Mouse (Mus musculus): ENCODE data around the gene Wdr3. TPM values are rescaled to one million over a fixed set of nuclear protein-coding genes. Genes with fewer than 3 reads are reported as not detected.
A peak's percentile ranks its signal among the peaks of the same experiment; 100 is the strongest.

The Wdr3 gene
- 10 to 100 TPM; 22.8 to 25.0 TPM for total RNA-seq (2021)

DNA sequence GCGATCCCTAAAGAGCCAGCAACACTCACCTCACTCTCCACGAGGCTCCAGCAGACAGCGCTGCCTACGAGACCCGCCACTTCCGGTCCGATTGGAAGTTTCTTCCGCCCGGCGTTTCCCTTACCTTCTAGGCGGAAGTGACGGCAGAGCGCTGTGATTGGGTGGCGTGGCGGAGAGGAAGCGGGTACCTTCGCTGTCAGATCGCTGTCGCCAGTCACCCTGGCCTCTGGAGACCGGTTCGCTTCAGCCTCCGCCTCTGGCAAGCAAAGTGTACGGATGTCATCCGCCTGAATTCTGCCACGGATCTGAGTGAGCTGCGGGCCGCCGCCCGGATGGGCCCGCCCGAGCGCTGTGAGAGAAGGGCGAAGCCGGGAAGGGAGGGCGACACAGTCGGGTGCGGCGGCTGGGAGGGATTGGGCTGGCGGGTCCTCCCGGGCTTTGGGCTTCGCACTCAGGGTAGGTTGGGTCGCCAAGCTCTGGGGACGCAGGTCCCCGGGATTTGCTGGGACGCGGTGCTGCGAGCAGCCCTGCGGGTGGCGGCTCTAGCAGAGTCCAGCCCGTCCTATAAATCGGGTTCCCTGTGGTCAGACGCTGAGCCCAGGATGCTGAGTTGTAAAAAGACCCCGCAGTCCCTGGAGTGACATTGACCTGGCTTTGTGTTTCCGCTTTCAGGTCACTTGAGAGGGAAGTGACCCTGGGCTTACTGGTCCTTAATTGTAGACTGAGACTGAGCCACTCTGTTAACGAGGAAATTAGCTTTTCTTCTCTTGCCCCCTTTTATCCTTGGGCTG is at the start of gene Wdr3, which contains the start of gene Gdap2:
TSS of gene Wdr3 (minus strand) at position 93 of the 791 bp plus-strand sequence.
TSS of gene Gdap2 (plus strand) at position 67 of the 791 bp plus-strand sequence.
- peak; percentile 89 to 91 for DNase-seq (ENCODE audit: extremely low spot score in 1 of 2, low spot score in 1 of 2)

GRCm38 (mm10) chr3:100206973-100207372 is 44.8 kb upstream of the Wdr3 start:
- no peak for DNase-seq (ENCODE audit: extremely low spot score in 1 of 2, low spot score in 1 of 2)

DNA sequence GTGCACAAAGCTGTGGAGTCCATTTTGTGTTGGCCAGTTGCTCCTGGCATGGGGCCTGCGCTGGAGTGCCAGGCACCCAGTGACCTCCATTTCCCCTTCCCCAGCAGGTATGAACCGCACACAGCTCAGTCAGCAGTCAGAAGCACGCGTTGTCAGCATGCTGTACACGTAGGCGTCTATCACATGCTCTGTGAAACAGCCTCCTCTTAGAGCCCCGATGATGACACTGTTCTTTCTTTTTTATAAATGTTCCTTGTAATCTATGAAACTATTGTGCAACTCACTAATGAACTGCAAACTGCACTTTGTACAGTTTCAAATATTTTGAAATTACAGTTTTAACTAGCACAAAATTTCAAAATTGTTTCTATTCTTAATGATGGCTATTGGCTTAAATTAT is 39.3 kb upstream of the Wdr3 start:
- DNase-seq (ENCODE audit: extremely low spot score in 1 of 2, low spot score in 1 of 2): no peak

GRCm38 (mm10) chr3:100194210-100194609 is 32.0 kb upstream of the Wdr3 start:
- DNase-seq (ENCODE audit: extremely low spot score in 1 of 2, low spot score in 1 of 2): no peak

- no peak for DNase-seq (ENCODE audit: extremely low spot score in 1 of 2, low spot score in 1 of 2)
Measured at GRCm38 (mm10) chr3:100189861-100190260, 27.7 kb upstream of the Wdr3 start.

- DNase-seq (ENCODE audit: extremely low spot score in 1 of 2, low spot score in 1 of 2): peak in 1 of 2 experiments; percentile 76
Measured at GRCm38 (mm10) chr3:100189444-100189843, 27.2 kb upstream of the Wdr3 start.

- no peak for DNase-seq (ENCODE audit: extremely low spot score in 1 of 2, low spot score in 1 of 2)
Measured at GRCm38 (mm10) chr3:100180471-100180870, 18.3 kb upstream of the Wdr3 start.

GRCm38 (mm10) chr3:100176031-100176430 is 13.8 kb upstream of the Wdr3 start:
- DNase-seq (ENCODE audit: extremely low spot score in 1 of 2, low spot score in 1 of 2): no peak

DNA sequence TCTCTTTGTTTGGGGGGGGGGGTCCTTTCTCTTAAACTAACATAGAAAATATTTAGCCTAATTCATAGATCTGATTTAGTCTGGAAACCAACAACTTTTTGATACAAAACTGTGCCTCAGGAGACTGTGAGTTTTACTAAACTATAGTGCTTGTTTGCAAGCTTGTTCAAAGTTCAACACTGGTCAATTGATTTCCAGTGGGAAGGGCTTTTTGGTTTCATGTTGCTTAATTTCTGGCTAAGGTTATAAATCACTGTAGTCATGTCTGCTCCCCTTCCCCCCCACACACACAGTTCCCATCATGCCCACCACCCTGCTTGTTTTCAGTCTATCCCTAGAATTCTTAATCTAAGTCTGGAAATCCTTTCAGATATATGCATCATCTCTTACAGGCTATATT is 2.8 kb upstream of the Wdr3 start:
- no peak for DNase-seq (ENCODE audit: extremely low spot score in 1 of 2, low spot score in 1 of 2)

DNA sequence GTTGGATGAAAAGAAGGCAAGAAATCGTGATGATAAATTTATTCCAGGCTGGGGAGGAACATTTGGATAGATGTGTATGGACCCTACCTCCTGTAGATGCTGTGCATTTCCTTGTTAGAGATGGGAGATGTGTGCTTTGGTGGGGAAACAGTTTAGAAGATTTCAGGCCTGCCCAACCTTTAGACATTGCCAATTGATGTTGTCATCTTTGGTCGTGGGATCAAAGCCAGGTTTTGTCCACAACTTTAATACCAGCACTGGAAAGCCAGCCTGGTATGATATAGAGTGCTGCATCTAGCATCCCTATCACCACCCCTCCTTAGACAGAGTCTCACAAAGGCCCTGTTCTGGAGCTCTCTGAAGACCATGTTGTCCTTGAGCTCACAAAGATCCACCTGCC is 1.3 kb upstream of the Wdr3 start:
- DNase-seq (ENCODE audit: extremely low spot score in 1 of 2, low spot score in 1 of 2): no peak

DNA sequence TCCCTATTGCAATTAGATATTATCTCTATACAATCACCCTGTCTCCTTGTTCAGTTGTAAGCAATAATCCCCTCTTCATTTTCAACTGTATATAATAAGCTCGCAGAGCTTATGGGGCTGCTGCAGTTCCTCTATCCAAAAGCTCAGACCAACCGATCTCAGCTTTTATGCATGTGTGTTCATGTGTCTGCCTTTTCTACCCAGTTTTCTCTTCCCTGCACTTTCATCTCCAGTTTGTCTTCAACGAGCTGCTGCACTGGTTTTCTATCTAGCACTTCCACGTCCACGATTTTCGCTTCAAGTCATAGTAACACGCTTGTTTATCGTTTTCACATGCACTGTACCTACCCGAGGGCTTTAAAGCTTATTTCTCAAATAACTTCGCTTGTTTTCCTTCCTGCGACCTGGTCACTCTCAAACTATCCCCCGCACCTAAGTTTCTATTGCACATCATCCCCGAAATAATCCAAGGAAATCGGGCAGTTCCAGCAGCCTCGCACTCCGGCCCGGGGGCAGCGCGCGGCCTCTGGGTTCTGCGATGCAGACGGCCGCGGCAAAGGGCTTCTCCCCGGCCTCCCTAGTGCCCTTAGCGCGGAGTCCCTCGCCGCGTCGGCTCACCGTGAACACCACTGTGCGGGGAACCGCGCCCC is 417 bp downstream of the Wdr3 start:
- no peak for DNase-seq (ENCODE audit: extremely low spot score in 1 of 2, low spot score in 1 of 2)

GRCm38 (mm10) chr3:100160682-100161445 is 1.3 kb downstream of the Wdr3 start:
- DNase-seq (ENCODE audit: extremely low spot score in 1 of 2, low spot score in 1 of 2): no peak

GRCm38 (mm10) chr3:100122445-100122844 is 39.8 kb downstream of the Wdr3 start:
- no peak for DNase-seq (ENCODE audit: extremely low spot score in 1 of 2, low spot score in 1 of 2)

DNA sequence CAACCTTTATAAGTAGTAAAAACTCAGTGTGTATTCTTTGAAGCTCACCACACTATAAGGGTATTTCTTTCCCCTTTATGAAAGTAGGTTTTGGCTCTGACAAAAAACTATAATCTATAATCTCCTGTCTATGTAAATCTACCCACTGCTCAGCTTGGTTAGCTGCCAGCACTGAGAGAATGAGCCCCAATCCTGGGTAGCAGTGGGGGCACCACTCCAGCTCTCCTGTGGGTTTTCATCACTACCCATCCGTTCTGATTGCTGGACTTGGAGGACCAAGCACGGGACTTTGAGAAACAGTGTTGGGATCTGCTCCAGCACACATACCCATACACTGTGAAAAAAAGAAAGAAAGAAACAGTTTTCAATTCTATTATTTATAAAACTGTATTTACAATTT is 40.2 kb downstream of the Wdr3 start:
- DNase-seq (ENCODE audit: extremely low spot score in 1 of 2, low spot score in 1 of 2): no peak

- DNase-seq (ENCODE audit: extremely low spot score in 1 of 2, low spot score in 1 of 2): no peak
Measured at GRCm38 (mm10) chr3:100118681-100119080, 43.5 kb downstream of the Wdr3 start.

- DNase-seq (ENCODE audit: extremely low spot score in 1 of 2, low spot score in 1 of 2): no peak
Measured at GRCm38 (mm10) chr3:100106736-100107135, 55.5 kb downstream of the Wdr3 start.

DNA sequence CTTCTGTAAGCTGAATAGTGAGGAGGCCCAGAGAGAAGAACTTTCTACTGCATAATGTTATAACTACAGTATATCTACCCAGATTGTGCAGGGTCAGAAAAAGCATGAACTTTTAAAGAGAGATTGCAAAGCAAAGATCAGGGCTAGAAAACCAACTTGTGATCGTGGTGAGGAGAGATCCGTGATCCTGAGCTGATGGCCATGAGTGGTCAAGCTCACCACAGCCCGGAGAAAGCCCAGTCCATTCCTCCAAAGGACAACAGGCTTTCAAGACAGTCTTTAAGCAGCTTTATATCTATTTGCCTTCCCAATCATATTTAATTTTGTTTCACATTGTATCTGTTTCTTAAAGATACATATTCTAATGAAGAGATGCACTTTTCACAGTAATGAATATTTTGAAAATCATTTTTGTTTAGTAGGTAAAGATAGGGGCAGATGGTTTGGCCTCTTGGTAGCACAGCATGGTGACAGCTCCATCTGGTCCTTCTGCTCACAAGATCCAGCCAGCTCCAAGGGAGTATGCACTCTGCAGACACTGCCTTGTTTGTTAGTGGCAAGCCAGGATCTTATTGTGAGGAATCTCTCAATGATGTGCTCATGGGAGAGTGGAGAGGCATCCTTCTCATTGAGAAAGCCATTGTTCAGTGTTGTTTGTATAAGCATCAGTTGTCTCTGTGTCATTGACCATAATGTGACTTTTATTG is 59.7 kb downstream of the Wdr3 start:
- no peak for DNase-seq (ENCODE audit: extremely low spot score in 1 of 2, low spot score in 1 of 2)
